Mouse (Mus musculus): ENCODE data around the gene Rnaset2b. TPM values are rescaled to one million over a fixed set of nuclear protein-coding genes. Genes with fewer than 3 reads are reported as not detected.
"Not testable (repeated sequence)": the region's sequence is repeated elsewhere in the genome, so short reads cannot be mapped to it uniquely, and the experiment has no call there.

Gene Rnaset2b
- polyA plus RNA-seq, 1 experiment from 2014 or later, result 272 TPM

GRCm38 (mm10) chr17:7030622-7031174 is 60.3 kb downstream of the Rnaset2b start:
- not testable (repeated sequence) for H3K4me2 ChIP-seq; H3K4me1 ChIP-seq; H3K36me3 ChIP-seq; H3K4me3 ChIP-seq; ATAC-seq (ENCODE audit: borderline replicate concordance, extremely low read depth, low FRiP score, low TSS enrichment); H3K9ac ChIP-seq; H3K27me3 ChIP-seq; H3K27ac ChIP-seq; H3K9me3 ChIP-seq
- 47% methylated on average over 3 of the region's 6 CpGs for WGBS

- 57% methylated on average over 3 of the region's 17 CpGs for WGBS
- H3K27ac ChIP-seq; H3K4me2 ChIP-seq; H3K9ac ChIP-seq; H3K27me3 ChIP-seq; H3K36me3 ChIP-seq; H3K9me3 ChIP-seq; H3K4me3 ChIP-seq; H3K4me1 ChIP-seq; ATAC-seq (ENCODE audit: borderline replicate concordance, extremely low read depth, low FRiP score, low TSS enrichment): not testable (repeated sequence)
These were observed 63.0 kb downstream of the Rnaset2b start for GRCm38 (mm10) chr17:7033192-7034166.

Other genes with a start within 250 kb of the Rnaset2b start
- gene Ezr, start 187.8 kb upstream of the Rnaset2b start, polyA plus RNA-seq (2015; fragmentation: Nextera tagmentation; extraction: Ambion mirVana), result 125 and 140 TPM in 2 replicates
- gene Rsph3b, start 22.0 kb upstream of the Rnaset2b start, polyA plus RNA-seq (2015; fragmentation: Nextera tagmentation; extraction: Ambion mirVana), result 40.7 and 43.5 TPM in 2 replicates
- 49.3 and 54.2 TPM in 2 replicates for gene Tagap1, start 9.5 kb upstream of the Rnaset2b start, polyA plus RNA-seq (2015; fragmentation: Nextera tagmentation; extraction: Ambion mirVana)
- gene Gm49721, start 8.3 kb downstream of the Rnaset2b start, polyA plus RNA-seq (2015; fragmentation: Nextera tagmentation; extraction: Ambion mirVana), result 0.24 TPM in 1 of 2 replicates, not detected in the other
- not detected in 2 replicates for gene Gm1604a, start 54.9 kb downstream of the Rnaset2b start, polyA plus RNA-seq (2015; fragmentation: Nextera tagmentation; extraction: Ambion mirVana)
- gene Rps6ka2, start 199.5 kb downstream of the Rnaset2b start, polyA plus RNA-seq (2015; fragmentation: Nextera tagmentation; extraction: Ambion mirVana), result 11.3 and 12.9 TPM in 2 replicates